Mouse (Mus musculus): ENCODE data around the gene Creb3l1.

The Creb3l1 gene

DNA sequence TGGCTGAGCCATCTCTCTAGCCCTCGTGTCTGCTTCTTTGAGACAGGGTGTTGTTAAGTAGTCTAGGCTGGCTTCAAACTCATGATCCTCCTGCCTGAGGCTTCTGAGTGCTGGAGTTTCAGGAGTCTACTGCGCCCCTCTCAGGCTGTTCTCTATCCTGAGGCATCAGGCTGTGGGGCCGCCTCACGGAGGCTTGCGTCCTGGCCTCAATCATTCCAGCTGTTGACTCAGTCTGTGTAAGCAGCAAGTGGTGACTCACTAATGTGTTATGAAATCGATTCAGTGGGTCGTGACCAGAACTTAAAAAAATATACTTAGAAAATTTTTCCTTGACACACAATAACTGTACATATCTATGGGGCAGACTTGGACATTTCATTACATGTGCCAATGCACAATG, 19.7 kb downstream of the Creb3l1 start:
- peak; percentile 79 for DNase-seq (ENCODE audit: low spot score)

DNA sequence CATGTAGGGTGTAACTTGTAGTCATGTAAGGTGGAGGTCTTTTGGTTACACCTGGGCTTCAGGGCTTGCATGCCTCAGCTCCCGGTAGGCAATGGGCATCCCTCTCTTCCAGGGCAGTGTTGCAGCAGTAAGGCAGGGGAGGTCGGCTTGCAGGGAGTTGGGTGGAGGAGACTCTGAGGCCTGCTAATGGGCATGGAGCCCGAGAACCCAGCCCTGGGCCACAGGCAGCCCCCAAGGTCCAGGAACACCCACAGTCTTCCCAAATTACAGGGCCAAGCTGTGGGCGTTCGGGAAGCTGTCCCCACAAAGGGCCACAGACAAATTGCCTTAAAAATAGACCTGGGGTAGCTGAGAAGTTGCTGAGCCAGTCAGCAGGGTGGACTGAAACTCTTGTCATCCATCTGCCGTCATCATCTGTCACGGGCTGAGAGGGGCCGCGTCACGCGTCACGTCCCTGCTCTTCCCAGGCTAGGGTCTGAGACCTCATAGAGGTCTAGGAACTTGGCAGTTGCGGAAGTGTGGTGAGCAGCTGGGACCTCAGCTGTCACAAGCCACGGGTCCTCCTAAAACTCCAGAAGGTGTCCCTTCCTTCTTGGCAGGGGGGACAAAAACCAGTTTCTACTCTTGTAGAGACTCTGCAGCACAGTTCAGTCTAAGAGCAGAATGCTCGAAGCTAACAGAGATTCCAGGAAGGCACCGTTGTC, 26.2 kb downstream of the Creb3l1 start:
- DNase-seq (ENCODE audit: low spot score): no peak

DNA sequence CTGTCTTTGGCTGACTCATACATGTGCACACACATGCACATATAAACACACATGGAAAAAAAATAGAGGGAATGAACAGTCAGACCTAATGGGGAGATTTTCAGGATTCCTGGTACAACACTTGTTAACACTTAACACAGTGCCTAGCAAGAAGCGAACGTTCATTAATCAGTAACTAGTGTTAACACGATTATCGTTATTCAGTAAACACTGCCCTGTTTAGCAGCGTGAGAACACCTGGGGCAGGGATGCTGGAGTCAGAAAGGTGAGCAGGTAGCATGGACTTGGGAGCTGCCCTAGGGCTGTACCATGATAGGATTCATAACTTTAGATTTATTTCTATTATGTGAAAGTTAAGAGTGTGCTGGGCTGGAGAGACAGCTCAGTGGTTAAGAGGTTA, 28.3 kb downstream of the Creb3l1 start:
- no peak for DNase-seq (ENCODE audit: low spot score)

DNA sequence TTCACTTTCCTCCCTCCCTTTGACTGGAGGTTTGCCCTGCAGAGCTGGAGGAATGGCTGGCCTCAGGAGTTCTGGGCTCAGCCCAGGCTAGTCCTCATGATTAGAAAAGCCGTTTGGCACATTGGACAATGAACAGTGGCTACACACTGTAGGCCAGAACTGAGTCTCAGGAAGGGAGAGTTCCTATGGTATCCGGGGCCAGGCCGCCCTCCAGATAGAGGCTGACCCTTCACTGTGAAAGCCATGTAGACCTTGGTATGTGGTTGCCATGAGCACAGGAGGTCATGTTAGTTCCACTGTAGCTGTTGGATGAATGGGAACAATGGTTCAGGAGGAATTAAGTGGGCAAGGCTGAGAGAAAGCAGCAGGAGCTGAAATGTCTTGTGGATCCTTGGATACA, 30.9 kb downstream of the Creb3l1 start:
- no peak for DNase-seq (ENCODE audit: low spot score)

DNA sequence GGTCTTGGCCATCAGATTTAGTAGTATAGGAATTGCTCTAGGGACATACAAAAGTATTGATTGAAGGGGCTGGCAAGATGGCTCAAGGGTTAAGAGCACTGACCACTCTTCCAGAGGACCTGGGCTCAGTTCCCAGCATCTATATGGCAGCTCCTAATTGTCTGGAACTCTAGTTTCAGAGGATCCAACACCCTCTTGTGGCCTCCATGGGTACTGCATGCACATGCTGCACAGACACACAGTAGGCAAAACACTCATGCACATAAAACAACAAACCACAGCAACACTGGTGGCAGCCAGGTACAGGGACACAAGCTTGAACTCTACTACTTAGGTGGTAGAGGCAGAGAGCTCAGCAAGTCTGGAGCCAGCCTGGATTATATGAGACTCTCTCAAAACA, 34.6 kb downstream of the Creb3l1 start:
- DNase-seq (ENCODE audit: low spot score): no peak

DNA sequence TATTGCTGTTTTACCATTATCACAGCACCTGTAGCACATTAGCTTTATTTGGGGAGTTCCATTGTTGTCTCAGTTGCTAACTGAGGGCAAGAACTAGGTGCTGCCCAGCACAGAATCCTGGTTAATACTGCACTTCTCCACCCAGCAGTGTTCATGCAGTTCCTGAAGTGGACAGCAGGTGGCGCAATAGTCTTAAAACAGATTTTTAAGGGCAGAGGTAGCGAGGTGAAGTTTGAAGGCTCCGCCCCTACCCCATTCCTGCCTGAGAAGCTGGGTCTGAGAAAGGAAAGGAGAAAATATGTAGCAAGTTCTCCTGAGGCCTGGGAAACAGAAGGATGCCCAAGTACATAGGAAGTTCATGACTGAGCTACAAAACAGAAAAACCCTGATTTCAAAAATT, 36.8 kb downstream of the Creb3l1 start:
- peak; percentile 90 for DNase-seq (ENCODE audit: low spot score)

DNA sequence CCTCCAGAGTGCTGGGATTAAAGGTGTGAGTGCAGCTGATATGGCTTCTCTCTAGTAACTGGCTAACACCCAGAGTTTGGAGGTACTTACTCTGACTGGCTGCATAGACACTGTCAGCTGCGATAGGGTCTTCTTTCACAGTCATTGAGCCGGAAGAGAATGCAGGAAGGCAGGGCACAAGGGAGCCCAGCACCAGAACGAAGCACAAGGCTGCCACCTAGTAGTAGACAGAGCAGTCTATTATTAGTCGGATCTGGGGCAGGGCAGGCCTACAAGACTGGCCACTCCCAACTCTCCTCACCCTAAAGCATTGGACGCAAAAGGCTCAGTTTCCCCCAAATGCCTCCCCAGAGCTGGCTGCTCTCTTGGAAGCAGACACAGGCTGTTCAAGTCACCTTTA, 38.2 kb downstream of the Creb3l1 start:
- no peak for DNase-seq (ENCODE audit: low spot score)

DNA sequence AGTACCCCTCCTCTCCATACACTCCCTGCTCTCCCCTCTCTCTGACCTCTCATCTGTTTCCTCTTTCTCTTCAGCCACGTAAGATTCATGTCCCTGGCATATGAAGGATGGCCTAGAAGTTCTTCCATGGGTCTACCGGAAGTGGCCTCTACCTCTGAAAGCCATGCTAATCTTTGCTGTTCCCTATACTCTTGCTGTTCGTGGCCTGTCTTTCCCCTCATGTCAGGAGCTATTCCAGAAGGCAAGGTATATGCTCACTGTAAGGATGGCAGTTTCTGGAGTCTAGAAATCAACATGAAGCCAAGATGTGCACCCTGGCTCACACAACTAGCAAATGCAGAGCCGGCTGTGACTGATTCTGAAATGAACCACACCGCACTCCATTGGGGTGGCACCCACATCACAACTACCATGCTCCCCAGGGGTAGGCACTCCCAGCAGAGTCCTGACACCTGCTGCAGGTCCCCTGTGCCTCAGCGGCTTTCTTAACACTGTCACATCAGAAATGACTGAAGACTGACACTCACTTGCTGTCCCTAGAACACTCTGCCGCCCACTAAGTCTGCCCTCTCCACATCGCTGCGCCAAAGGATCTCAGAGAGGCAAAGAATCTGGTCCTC, 39.3 kb downstream of the Creb3l1 start:
- no peak for DNase-seq (ENCODE audit: low spot score)

DNA sequence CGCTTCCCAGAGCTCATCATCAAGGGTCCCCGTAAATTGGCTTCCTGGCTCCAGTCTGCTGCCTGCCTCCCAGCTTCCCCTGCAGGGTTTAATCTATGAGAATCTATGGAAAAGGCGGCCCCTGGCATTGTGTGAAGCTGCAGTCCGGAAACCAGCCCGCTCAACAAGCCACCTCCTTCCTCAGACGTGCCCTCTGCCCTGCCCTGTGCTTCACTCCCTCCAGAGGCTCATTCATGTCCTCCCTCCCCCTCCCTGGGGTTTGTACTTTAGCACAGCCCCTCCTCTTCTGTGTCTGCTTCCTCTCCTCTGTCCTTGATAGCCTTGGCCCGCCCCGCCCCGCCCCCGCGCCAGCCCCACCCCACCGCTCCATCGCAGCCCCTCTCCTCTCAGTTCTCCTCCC, 39.9 kb downstream of the Creb3l1 start:
- no peak for DNase-seq (ENCODE audit: low spot score)

DNA sequence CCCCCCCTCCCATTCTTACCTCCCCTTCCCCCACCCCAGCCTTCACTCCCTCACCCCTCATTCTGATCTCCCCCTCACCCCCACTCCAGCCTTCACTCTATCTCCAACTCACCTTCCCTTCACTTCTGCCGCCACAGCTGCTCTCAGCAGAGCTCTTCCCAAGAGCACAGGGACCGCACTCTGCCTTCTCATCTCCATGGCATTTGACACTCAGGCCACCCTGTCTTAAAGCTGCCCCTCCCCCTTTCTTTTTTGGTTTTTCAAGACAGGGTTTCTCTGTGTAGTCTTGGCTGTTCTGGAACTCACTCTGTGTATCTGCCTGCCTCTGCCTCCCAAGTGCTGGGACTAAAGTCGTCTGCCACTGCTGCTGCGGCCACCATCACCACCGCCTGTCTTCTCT, 43.5 kb downstream of the Creb3l1 start:
- DNase-seq (ENCODE audit: low spot score): no peak

DNA sequence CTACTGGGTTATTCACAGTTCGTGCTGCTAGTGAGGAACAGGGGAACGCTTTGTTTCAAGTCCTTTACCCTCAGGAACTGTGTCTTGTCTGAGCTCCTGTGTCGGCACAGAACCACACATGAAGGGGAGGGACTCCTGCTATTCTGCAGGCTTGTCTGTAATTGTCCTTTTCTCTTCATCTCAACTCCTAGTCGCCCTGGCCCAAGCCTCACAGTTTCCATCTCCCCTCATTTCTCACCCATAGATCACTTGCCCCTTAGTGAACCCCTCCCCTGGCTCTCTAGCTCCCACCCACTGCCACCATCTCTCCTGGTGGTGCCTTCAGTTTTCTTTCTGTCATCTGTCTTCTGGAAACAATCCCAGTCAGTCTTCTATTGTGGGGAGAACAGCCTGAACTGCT, 44.1 kb downstream of the Creb3l1 start:
- no peak for DNase-seq (ENCODE audit: low spot score)

DNA sequence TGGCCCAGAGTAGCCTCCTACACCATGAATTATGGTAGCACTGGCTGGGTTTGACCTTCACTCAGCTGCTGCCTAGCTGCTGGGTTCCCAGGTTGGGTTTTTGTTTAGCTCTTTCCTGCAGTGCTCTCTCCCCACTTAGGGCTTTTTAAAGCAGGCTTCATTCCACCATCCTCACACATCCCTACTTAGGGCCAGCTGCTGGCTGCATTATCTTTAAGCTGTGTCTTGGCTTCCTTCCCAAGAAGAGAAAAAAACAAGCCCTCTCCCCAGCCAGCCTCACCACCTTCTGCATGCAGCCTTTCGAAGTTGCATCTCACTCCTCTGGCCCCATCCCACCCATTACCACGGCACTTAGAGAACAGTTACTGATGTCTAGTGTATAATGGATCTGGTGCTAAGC, 45.8 kb downstream of the Creb3l1 start:
- no peak for DNase-seq (ENCODE audit: low spot score)

DNA sequence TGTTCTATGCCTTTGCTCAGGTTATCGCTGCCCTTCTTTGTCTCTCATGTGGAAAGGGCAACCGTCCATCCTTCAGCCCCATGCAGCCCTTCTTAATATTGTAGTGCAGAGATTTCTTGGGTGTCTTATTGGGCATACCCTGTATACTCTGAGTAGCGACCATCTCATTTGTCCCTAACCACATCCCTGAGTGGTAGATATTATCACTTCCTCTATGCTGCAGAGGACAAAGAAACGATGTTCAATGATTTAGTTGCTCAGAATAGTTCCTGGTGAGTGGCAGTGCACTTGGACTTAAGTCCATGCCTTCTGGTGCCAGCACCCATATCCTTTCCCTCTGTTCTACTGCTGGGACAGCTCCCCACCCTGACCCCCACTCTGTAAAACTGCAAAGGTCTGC, 46.3 kb downstream of the Creb3l1 start:
- no peak for DNase-seq (ENCODE audit: low spot score)

DNA sequence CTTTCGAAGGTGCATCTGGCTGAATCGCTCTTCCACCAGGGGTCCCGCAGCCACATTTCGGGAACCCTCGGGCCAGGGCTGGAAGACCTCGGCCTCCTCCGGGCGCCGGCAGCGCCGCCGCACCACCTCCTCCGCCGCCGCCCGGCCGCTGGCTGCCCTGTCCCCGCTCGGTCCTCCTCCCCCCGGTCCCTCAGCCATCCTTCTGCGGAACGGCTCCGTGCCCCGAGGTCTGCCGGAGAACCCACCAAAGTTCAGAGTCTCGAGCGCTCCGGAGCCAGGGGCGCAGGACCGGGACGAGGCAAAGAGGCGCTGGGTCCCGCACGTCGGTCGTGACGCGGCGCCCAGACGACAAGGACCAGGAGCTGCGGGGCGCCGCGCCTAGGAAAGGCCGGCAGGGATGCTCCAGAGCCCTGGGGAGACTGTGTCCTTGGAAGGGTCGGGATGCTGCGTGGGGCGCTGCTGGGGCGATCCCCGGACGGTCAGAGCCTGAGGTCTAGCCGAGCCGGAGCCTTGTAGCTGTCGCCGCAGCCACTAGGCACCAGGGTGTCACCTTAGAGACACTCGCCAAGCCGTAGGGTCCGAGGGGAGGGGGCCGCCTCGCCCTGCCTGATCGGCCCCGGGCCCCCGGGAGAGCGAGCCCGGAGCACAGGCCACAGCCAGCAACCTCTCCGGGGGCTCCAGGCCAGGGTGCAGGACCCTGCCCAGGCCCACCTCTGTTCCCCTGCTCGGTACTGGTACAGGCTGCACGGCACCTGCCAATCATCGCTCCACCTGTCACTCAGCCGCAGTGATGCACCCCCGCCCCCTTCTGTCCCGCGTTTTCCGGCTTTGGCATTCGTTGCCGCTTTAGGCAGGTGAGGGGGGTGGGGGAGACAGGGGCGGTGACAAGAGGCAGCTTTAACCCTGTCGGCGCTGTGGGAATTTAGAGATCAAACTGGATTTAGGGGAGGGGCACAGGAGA, 48.4 kb downstream of the Creb3l1 start, which contains the start of gene Dgkz:
Gene Dgkz, minus strand, starts transcription at position 284 of the 961 bp plus-strand sequence.
- DNase-seq (ENCODE audit: low spot score): no peak

DNA sequence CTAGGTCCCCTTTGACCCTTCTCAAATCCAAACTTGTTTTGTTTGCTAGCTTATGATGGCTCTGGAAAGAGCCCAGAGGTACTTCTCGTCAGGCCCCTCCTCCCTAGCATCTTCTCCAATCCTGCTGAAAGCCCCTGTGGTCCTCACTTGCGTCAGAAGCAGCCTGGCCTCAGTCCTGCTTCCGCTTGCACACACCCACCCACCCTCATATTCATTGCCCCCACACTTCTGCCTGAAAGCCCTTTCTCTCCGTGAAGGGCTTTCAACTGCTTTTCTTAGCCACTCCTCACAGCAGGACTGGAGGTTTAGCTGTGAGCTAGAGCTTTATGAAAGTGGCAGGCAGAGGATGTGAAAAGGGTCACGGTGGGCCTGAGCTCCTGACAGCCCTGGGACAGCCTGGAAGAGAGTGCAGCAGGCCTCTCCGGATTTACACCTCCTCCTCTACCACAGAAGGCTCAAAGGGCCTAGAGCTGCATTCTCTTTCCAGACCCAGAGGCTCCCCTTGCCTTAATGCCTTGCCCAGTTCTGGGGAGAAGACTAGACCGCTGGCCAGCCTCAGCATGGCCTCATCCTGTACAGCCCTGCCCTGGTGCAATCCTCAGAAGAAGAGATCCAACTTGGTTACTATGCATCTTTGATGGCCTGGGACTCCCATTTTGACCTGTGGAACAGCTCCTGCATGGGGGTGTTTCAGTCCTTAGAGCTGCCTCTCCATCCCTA, 50.7 kb downstream of the Creb3l1 start:
- no peak for DNase-seq (ENCODE audit: low spot score)

DNA sequence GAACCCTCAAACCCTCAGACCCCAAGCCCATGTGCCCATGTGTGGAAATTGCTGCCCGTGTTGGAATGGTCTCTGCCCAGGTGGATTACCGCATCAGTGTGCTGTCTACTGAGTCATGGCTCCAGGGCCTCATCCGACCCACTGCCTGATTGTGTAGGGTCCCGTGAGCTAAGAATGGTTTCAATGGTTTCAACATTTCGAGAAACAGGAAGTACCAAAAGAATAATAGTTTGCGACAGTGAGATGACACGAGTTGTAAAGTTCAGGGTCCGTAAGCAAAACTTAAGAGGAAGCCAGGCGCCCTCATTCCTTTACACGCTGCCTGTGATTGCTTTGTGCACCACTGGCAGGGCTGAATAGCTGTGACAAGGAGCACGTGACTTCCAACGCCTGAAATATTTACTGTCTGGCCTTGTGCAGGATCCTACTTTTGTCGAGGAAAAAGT, 52.2 kb downstream of the Creb3l1 start:
- DNase-seq (ENCODE audit: low spot score): no peak

DNA sequence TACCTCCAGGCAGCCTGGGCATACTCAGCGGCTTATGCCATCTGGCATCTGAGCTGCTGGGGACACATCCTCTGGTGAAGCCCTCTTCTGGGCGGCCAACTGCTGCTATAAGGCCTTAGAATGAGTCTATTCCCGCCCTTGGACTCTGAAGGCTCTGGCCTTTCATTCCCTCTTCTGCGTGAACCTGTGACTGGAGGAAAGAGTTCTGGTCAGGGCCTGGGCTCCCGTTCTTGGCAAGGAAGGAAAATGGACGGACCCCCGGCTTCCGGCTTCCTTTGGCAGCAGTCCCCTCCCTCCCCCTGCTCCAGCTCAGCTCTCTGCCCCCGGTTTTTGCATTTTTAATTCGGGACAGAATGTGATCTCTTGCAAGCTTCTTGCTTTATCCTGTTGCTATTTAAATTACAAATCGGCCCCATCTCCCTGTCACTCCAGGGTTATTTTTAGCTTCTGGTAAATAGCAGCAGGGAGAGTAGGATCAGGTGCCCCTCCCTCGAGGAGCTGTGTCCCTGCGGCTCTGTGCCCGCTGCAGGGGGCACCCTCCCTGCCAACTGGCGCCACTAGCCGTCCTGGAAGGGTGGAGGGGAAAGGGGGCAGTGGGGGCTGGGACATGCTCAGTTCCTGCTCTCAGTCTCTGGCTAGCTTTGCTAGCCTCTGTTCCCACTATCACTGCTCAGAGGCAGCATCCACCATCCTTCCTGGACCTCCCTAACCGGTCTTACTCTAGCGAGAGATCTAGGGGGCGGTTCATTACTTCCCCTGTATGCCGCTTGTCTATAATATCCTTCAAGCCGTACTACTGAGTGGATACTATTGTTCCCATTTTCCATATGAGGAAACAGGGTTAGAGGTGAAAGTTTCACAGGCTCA, 52.8 kb downstream of the Creb3l1 start:
- no peak for DNase-seq (ENCODE audit: low spot score)

DNA sequence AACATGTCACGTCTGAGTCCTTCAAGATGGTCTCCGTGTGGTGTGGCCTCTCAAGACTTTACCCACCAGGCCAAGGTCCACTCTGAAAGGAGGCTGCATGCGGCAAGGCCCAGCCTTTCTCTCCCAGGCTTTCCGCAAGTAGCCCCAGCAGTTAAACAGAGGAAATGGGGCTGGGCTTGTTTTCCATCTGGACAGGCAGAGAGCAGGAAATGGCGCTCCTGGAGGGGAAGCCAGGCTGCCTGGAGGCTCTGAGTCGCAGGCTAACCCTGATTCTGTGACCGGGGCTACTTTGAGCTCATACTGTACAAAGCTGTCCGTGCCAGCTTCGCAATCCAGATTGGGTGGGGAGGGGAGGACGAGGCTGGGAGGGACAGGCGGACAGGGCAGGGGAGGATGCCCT, 56.3 kb downstream of the Creb3l1 start:
- no peak for DNase-seq (ENCODE audit: low spot score)

DNA sequence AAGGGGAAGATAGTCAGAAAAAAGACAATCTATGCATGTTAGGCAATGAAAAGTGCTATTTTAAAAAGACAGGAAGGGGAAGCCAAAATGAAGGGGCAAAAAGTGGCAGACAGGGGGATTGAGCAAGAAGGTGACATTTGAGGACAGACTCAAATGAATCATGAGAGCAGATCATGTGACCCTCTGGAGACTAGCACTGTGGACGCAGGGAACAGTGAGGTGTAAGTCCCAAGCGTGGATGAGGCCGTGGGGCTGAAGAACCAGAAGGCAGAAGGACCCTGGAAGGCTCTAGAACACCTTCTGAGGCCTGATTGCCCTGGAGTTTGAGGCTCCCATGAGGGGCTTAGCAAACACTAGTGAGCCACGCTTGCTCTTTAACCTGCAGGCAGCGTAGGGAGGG, 57.9 kb downstream of the Creb3l1 start:
- no peak for DNase-seq (ENCODE audit: low spot score)

DNA sequence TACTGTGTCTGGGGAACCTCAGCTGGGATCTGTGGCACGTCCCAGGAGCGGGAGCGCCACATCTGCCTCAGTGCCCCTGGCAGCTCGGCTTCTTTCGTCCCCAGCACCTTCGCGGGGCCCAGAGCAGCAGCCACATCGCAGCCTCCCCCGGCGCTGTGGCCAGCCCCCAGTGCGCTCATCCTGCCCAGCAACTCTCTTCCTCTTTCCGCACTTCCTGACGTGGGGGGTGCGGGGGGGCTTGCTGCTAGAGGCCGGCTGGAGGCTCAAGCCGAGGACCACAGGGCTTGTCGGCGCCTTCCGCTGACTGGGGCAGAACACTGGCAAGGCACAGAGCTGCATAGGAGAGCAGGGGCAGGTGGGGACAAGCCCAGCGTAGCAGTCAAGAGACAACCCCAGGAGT, 58.9 kb downstream of the Creb3l1 start:
- no peak for DNase-seq (ENCODE audit: low spot score)

DNA sequence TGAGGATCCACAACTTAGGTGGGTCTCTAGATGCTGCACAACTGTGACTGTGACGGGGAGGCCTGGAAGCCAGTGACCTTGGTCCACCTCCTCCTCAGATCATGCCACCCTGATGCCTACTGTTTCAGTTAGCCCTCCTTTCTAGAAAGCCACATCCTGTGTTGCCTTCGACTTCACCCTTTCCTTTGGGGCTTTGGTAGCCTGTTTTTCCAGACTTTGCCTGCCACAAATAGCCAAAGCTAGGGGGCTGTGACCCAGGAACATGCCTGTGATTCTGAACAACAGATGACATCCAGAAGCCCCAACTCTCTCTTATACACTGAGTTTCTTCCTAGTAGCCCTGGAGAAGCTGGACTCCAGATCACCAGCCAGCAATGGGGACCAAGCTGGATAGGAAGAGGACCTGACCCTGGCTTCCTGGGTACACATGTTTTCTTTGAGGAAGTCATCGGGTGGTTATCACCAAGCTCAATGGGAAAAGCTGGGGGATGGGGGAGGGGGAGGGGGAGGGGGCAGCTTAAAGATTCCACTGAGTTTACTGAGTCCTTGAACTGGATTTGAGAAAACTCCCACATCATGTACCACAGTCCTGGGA, 59.6 kb downstream of the Creb3l1 start:
- no peak for DNase-seq (ENCODE audit: low spot score)
